Mouse (Mus musculus) Patski (cell line): ENCODE results near the gene Slc46a1. TPM values are rescaled to one million over a fixed set of nuclear protein-coding genes. Genes with fewer than 3 reads are reported as not detected.

Experiments used
- ATAC-seq: fragments of 100-300 bp; one replicate; pipeline ENCODE4 v1.8.0; 2021
- CTCF ChIA-PET: fragments of 350-600 bp; sonication (Branson Sonifier 250); formaldehyde crosslinking; loops from one replicate; lab custom pipeline; 2022; ENCODE audit warnings: inconsistent platforms; lab: Charles Lee
- POLR2A ChIA-PET: fragments of 350-600 bp; sonication (Branson Sonifier 250); formaldehyde crosslinking; loops from one replicate; lab custom pipeline; 2022; ENCODE audit warnings: antibody characterized with exemption, inconsistent platforms; lab: Charles Lee
- DNase-seq: peaks from one replicate; pipeline ENCODE4 v3.0.0-alpha.2; 2011; ENCODE audit warnings: low read depth, low spot score
- H3K27me3 ChIP-seq: fragments of 371-371 bp; one replicate; pipeline ENCODE4 v1.5.1; 2021
- CTCF ChIP-seq: fragments of 100-300 bp; IDR thresholded peaks from one replicate; pipeline ENCODE4 v1.5.1; 2021
- in situ Hi-C: fragments of 300-500 bp; cut with MboI; formaldehyde crosslinking; loops from 3 replicates; pipeline ENCODE4 v1.11.1; 2018; ENCODE audit warnings: low pct_unique_long_range_greater_than_20kb, mixed read lengths
- polyA plus RNA-seq: library from polyadenylated mRNA; unstranded; gene quantifications from one replicate; pipeline ENCODE4 v1.2.3, GENCODE M21; 2021

The Slc46a1 gene
- polyA plus RNA-seq, 1 experiment from 2014 or later = 15.6 TPM

- no peak for TF ChIP-seq CTCF
- H3K27me3 ChIP-seq = peaks cover 57% of the 10 kb centered on the region
- DNase-seq (no peak), ATAC-seq (no peak)
- ChIA-PET POLR2A (no interaction called here), CTCF (interaction anchor here (1.0 to 1.4 kb wide), 2 partner anchors 11 to 47 kb away, joined by 3 to 6 read pairs; no protein-coding TSS in a partner anchor)
- in situ Hi-C loops = no loop called here
Observed at GRCm38 (mm10) chr11:78499004-78499403, 33.5 kb downstream of the Slc46a1 start, which contains the start of gene Vtn. Vtn (plus strand) TSS chr11:78499091.

- in situ Hi-C loops = no loop called here
- peaks cover 52% of the 10 kb centered on the region for H3K27me3 ChIP-seq
- POLR2A ChIA-PET = no interaction called here
- TF ChIP-seq CTCF = no peak
- DNase-seq = no peak
- CTCF ChIA-PET = interaction anchor here (1.0 to 1.4 kb wide), 2 partner anchors 10 to 46 kb away, joined by 3 to 6 read pairs; no protein-coding TSS in a partner anchor
- ATAC-seq = no peak
Observed at GRCm38 (mm10) chr11:78499543-78499942, 34.0 kb downstream of the Slc46a1 start.

GRCm38 (mm10) chr11:78500623-78501202 lies 35.2 kb downstream of the Slc46a1 start:
- DNase-seq = no peak
- TF ChIP-seq CTCF = no peak
- POLR2A ChIA-PET = no interaction called here
- CTCF ChIA-PET = no interaction called here
- peaks cover 41% of the 10 kb centered on the region for H3K27me3 ChIP-seq
- in situ Hi-C loops = no loop called here
- no peak for ATAC-seq

GRCm38 (mm10) chr11:78501529-78501928 lies 36.0 kb downstream of the Slc46a1 start:
- ChIA-PET POLR2A (no interaction called here), CTCF (no interaction called here)
- ATAC-seq (no peak), DNase-seq (no peak)
- H3K27me3 ChIP-seq = peaks cover 33% of the 10 kb centered on the region
- TF ChIP-seq CTCF = no peak
- in situ Hi-C loops = no loop called here

GRCm38 (mm10) chr11:78502909-78503650 lies 37.6 kb downstream of the Slc46a1 start, which contains the start of gene Sebox:
Sebox (plus strand) TSS chr11:78503447.
- ATAC-seq (no peak), DNase-seq (no peak)
- CTCF ChIA-PET = no interaction called here
- POLR2A ChIA-PET = interaction anchor here (0.6 to 1.2 kb wide), 2 partner anchors 37 to 97 kb away, joined by 3 read pairs; partner anchors contain the start of gene Slc46a1
- TF ChIP-seq CTCF = no peak
- H3K27me3 ChIP-seq = peaks cover 28% of the 10 kb centered on the region
- in situ Hi-C loops = no loop called here

GRCm38 (mm10) chr11:78505430-78505829 lies 39.9 kb downstream of the Slc46a1 start:
- no peak for TF ChIP-seq CTCF
- in situ Hi-C loops = no loop called here

GRCm38 (mm10) chr11:78509148-78509547 lies 43.7 kb downstream of the Slc46a1 start:
- in situ Hi-C loops = no loop called here
- no peak for DNase-seq
- ATAC-seq = no peak
- H3K27me3 ChIP-seq = no peaks in the 10 kb centered on the region
- POLR2A ChIA-PET = no interaction called here
- CTCF ChIA-PET = interaction anchor here (0.6 to 1.5 kb wide), 2 partner anchors 10 to 538 kb away, joined by 3 to 6 read pairs; partner anchors contain the start of gene Vtn
- TF ChIP-seq CTCF = no peak

More at GRCm38 (mm10) chr11:78505430-78505829, 39.9 kb downstream of the Slc46a1 start:
- ChIA-PET POLR2A (no interaction called here), CTCF (no interaction called here)
- H3K27me3 ChIP-seq = peaks cover 12% of the 10 kb centered on the region
- ATAC-seq (no peak), DNase-seq (no peak)

- in situ Hi-C loops = no loop called here
- POLR2A ChIA-PET = interaction anchor here (0.9 kb wide), 1 partner anchor 27 kb away, joined by 6 read pairs; no protein-coding TSS in a partner anchor
- ATAC-seq (peak; percentile 87), DNase-seq (no peak)
- TF ChIP-seq CTCF = no peak
- CTCF ChIA-PET = no interaction called here
- no peaks in the 10 kb centered on the region for H3K27me3 ChIP-seq
Observed at GRCm38 (mm10) chr11:78512025-78512957, 46.8 kb downstream of the Slc46a1 start, which contains the start of the genes Tmem199 and Poldip2. Tmem199 (minus strand) TSS chr11:78512172. Poldip2 (plus strand) TSS chr11:78512193.

GRCm38 (mm10) chr11:78513106-78513790 lies 47.8 kb downstream of the Slc46a1 start:
- DNase-seq = no peak
- ChIA-PET POLR2A (no interaction called here), CTCF (no interaction called here)
- no peak for TF ChIP-seq CTCF
- in situ Hi-C loops = no loop called here
- ATAC-seq = no peak
- no peaks in the 10 kb centered on the region for H3K27me3 ChIP-seq
